Mouse (Mus musculus): ENCODE data around the gene Rassf2. TPM values are rescaled to one million over a fixed set of nuclear protein-coding genes. Genes with fewer than 3 reads are reported as not detected.

Rassf2 gene
- polyA plus RNA-seq, 1 experiment = 26.6 TPM

- no peak for TF ChIP-seq CTCF (IDR thresholded peaks at IDR 0.05; ENCODE audit: insufficient read depth, low read length)
- TF ChIP-seq POLR2A (IDR thresholded peaks at IDR 0.05; ENCODE audit: borderline replicate concordance, extremely low read depth, low read depth, low read length) = no peak
- WGBS = 26% methylated on average over 5 of the region's 5 CpGs
- Histone ChIP-seq H3K4me3 (replicated peaks; ENCODE audit: extremely low read depth, low read depth, low read length) (no peak overlapping the region), H3K4me1 (ENCODE audit: control insufficient read depth, insufficient read depth, low read length) (peaks cover 3% of the 10 kb centered on the region; the same call in 1 of the 2 replicates)
- DNase-seq = no peak
These were observed 32.7 kb downstream of the Rassf2 start for GRCm38 (mm10) chr2:131997356-131997755.

DNA sequence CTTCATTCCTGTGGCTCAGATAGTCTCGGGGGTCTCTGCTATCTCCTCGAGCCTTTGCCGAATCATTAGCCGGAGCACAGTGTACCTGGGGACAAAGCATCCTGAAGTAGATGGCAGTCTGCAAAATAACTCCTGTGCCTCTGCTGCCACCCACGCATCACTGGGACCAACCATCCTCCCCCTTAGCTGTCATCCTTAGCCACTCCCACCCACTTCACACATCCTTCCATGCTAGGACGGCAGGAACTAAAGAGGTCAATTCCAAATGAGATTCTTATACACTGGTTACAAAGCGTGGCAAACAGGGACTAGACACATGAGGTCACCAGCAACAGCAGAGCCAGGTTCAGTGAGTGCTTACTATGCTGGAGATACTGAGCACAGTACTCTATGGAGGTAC is 33.7 kb downstream of the Rassf2 start:
- Histone ChIP-seq H3K4me1 (ENCODE audit: control insufficient read depth, insufficient read depth, low read length) (peaks cover 6% of the 10 kb centered on the region; the same call in 1 of the 2 replicates), H3K4me3 (replicated peaks; ENCODE audit: extremely low read depth, low read depth, low read length) (no peak overlapping the region)
- DNase-seq = no peak
- TF ChIP-seq POLR2A (IDR thresholded peaks at IDR 0.05; ENCODE audit: borderline replicate concordance, extremely low read depth, low read depth, low read length) (no peak), CTCF (IDR thresholded peaks at IDR 0.05; ENCODE audit: insufficient read depth, low read length) (no peak)
- 80% methylated on average over 7 of the region's 7 CpGs for WGBS

DNA sequence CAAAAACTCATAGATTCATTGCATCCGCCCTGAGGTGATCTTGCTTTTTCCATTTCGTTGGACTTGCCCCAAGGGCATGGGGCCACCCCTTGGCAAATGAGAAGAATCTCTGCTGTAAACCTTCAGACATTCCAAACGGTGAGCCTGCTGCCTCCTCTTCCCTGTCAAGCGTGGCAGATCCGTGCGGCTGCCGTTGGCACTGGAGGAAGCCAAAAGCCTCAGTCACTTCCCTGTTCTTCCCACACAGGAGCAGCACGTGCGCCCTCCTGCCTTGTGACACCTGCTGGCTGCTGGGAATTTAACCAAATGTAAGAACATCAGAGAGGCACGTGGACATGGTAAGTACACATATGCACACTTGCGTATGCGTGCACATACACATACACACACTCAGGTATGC is 34.3 kb downstream of the Rassf2 start:
- Histone ChIP-seq H3K4me3 (replicated peaks; ENCODE audit: extremely low read depth, low read depth, low read length) (no peak overlapping the region), H3K4me1 (ENCODE audit: control insufficient read depth, insufficient read depth, low read length) (peaks cover 6% of the 10 kb centered on the region; the same call in 1 of the 2 replicates)
- no peak for DNase-seq
- no peak for TF ChIP-seq CTCF (IDR thresholded peaks at IDR 0.05; ENCODE audit: insufficient read depth, low read length)
- no peak for TF ChIP-seq POLR2A (IDR thresholded peaks at IDR 0.05; ENCODE audit: borderline replicate concordance, extremely low read depth, low read depth, low read length)
- 78% methylated on average over 12 of the region's 12 CpGs for WGBS

- no peak overlapping the region for H3K4me3 ChIP-seq (replicated peaks; ENCODE audit: extremely low read depth, low read depth, low read length)
- no peak for DNase-seq
- H3K4me1 ChIP-seq (ENCODE audit: control insufficient read depth, insufficient read depth, low read length) = peaks cover 6% of the 10 kb centered on the region; the same call in 1 of the 2 replicates
- TF ChIP-seq CTCF (IDR thresholded peaks at IDR 0.05; ENCODE audit: insufficient read depth, low read length) (no peak), POLR2A (IDR thresholded peaks at IDR 0.05; ENCODE audit: borderline replicate concordance, extremely low read depth, low read depth, low read length) (no peak)
- WGBS = 92% methylated on average over 6 of the region's 6 CpGs
These were observed 35.1 kb downstream of the Rassf2 start for GRCm38 (mm10) chr2:131994971-131995370.

- Histone ChIP-seq H3K4me3 (replicated peaks; ENCODE audit: extremely low read depth, low read depth, low read length) (no peak overlapping the region), H3K4me1 (ENCODE audit: control insufficient read depth, insufficient read depth, low read length) (peaks cover 6% of the 10 kb centered on the region; the same call in 1 of the 2 replicates)
- TF ChIP-seq CTCF (IDR thresholded peaks at IDR 0.05; ENCODE audit: insufficient read depth, low read length) (no peak), POLR2A (IDR thresholded peaks at IDR 0.05; ENCODE audit: borderline replicate concordance, extremely low read depth, low read depth, low read length) (no peak)
- 59% methylated on average over 14 of the region's 14 CpGs for WGBS
- no peak for DNase-seq
These were observed 36.4 kb downstream of the Rassf2 start for GRCm38 (mm10) chr2:131993563-131994088.

- no peak for DNase-seq
- H3K4me1 ChIP-seq (ENCODE audit: control insufficient read depth, insufficient read depth, low read length) = peaks cover 6% of the 10 kb centered on the region; the same call in 1 of the 2 replicates
- 75% methylated on average over 4 of the region's 4 CpGs for WGBS
- no peak for TF ChIP-seq CTCF (IDR thresholded peaks at IDR 0.05; ENCODE audit: insufficient read depth, low read length)
- no peak for TF ChIP-seq POLR2A (IDR thresholded peaks at IDR 0.05; ENCODE audit: borderline replicate concordance, extremely low read depth, low read depth, low read length)
- H3K4me3 ChIP-seq (replicated peaks; ENCODE audit: extremely low read depth, low read depth, low read length) = no peak overlapping the region
These were observed 36.9 kb downstream of the Rassf2 start for GRCm38 (mm10) chr2:131993151-131993550.

DNA sequence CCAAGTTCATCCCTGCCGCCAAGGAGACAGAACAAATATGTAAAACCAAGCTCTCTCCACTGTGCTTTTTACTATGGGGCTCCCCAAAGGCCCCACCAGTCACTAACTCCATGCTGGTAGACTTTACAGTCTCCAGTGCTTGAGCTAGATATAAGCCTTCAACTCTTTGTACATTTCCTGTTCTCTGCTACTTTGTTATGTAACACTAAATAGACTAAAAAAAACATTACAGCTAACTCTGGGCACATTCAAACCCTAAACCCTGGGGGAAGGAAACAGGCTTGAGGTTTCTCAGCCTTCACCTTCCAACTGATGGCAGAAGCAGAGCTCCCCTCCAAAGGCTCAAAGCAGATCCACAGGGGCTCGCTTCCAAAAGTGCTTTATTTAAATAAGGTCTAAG is 37.6 kb downstream of the Rassf2 start:
- DNase-seq = no peak
- Histone ChIP-seq H3K4me1 (ENCODE audit: control insufficient read depth, insufficient read depth, low read length) (peaks cover 6% of the 10 kb centered on the region; the same call in 1 of the 2 replicates), H3K4me3 (replicated peaks; ENCODE audit: extremely low read depth, low read depth, low read length) (no peak overlapping the region)
- WGBS = 79% methylated on average over 2 of the region's 2 CpGs
- no peak for TF ChIP-seq CTCF (IDR thresholded peaks at IDR 0.05; ENCODE audit: insufficient read depth, low read length)
- no peak for TF ChIP-seq POLR2A (IDR thresholded peaks at IDR 0.05; ENCODE audit: borderline replicate concordance, extremely low read depth, low read depth, low read length)

- DNase-seq = peak; percentile 1
- no peak for TF ChIP-seq CTCF (IDR thresholded peaks at IDR 0.05; ENCODE audit: insufficient read depth, low read length)
- no peak for TF ChIP-seq POLR2A (IDR thresholded peaks at IDR 0.05; ENCODE audit: borderline replicate concordance, extremely low read depth, low read depth, low read length)
- Histone ChIP-seq H3K4me3 (replicated peaks; ENCODE audit: extremely low read depth, low read depth, low read length) (no peak overlapping the region), H3K4me1 (ENCODE audit: control insufficient read depth, insufficient read depth, low read length) (peaks cover 6% of the 10 kb centered on the region; the same call in 1 of the 2 replicates)
- 73% methylated on average over 2 of the region's 2 CpGs for WGBS
These were observed 41.5 kb downstream of the Rassf2 start for GRCm38 (mm10) chr2:131988550-131988949.

DNA sequence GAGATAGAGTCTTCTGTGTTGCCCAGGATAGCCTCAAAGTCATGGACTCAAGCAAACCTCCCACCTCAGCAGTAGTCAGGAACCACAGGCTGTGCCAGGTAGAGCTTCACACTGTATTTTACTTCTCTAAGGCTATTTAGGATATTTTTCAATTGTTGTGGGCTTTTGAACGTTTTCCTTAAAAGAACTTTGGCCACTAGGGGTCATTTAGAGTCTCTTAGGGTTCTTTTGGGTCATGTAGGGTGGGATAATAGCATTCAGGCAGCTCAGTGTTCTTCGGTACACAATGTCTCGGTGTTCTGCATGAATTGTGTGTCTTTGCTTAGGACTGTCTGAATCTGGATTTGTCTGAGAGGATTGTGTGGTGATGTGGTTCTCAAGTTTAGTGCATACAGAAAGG is 42.1 kb downstream of the Rassf2 start:
- DNase-seq = peak; percentile 2
- H3K4me3 ChIP-seq (replicated peaks; ENCODE audit: extremely low read depth, low read depth, low read length) = no peak overlapping the region
- TF ChIP-seq CTCF (IDR thresholded peaks at IDR 0.05; ENCODE audit: insufficient read depth, low read length) (no peak), POLR2A (IDR thresholded peaks at IDR 0.05; ENCODE audit: borderline replicate concordance, extremely low read depth, low read depth, low read length) (no peak)
- peaks cover 3% of the 10 kb centered on the region; the same call in 1 of the 2 replicates for H3K4me1 ChIP-seq (ENCODE audit: control insufficient read depth, insufficient read depth, low read length)
- 37% methylated on average over 3 of the region's 3 CpGs for WGBS

DNA sequence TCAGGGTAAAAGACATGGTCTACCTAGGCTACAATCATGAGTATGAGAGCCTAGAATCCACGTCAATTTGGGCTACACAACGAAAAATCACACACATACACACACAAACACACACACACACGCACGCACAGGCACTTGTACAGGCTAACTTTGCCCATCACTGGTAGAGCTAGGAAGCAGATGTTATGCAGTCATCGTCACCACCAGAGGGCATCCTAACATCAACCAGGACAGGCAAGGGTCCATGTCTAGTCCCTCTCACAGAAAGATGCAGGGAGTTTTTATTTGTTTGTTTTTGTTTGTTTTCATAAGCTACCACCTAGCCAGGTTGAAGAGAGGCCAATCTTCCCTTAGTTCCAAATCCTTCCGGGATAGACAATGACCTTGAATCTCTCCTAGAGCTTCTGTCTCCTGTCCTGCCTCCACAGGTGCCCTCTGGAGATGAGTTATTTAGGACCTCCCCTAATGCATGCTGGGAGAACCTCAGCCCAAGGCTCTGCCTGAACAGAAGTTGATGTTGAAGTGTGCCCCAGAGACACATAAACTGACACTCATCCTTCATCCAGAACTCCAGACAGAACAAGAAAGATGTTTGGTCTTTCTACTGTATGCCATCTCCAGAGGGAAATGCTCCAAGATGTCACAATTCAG is 47.4 kb downstream of the Rassf2 start:
- H3K4me3 ChIP-seq (replicated peaks; ENCODE audit: extremely low read depth, low read depth, low read length) = no peak overlapping the region
- no peak for TF ChIP-seq POLR2A (IDR thresholded peaks at IDR 0.05; ENCODE audit: borderline replicate concordance, extremely low read depth, low read depth, low read length)
- TF ChIP-seq CTCF (IDR thresholded peaks at IDR 0.05; ENCODE audit: insufficient read depth, low read length) = peak; percentile 95
- H3K4me1 ChIP-seq (ENCODE audit: control insufficient read depth, insufficient read depth, low read length) = no peaks in the 10 kb centered on the region
- 14% methylated on average over 6 of the region's 6 CpGs for WGBS
- DNase-seq = peak; percentile 45

Data from lung, adult 2 months (tissue).